Mouse (Mus musculus) heart, postnatal 0 days (tissue): ENCODE measurements around the gene Nutm1. TPM values are rescaled to one million over a fixed set of nuclear protein-coding genes. Genes with fewer than 3 reads are reported as not detected.

Experiments
- ATAC-seq: fragments of 200-750 bp; cut with Nextera tagmentation; 2 replicates; pipeline ENCODE4 v1.8.0; 2017; ENCODE audit warnings: low read depth, moderate number of reproducible peaks, moderate library complexity; ENCODE audit not compliant: insufficient read depth
- DNase-seq: peaks from one replicate; pipeline ENCODE4 v3.0.0-alpha.2; 2016; ENCODE audit warnings: low spot score
- H3K27ac ChIP-seq: fragments of 300-500 bp; sonication (generic); 2 replicates; pipeline ENCODE4 v1.5.1; 2014; ENCODE audit warnings: low read depth, mild to moderate bottlenecking
- H3K27me3 ChIP-seq: fragments of 300-500 bp; sonication (generic); 2 replicates; pipeline ENCODE4 v1.6.1; 2014; ENCODE audit warnings: low read length, mixed read lengths; ENCODE audit not compliant: control insufficient read depth, insufficient read depth
- H3K36me3 ChIP-seq: fragments of 300-500 bp; sonication (generic); replicated peaks from 2 replicates; pipeline ENCODE4 v1.6.1; 2014; ENCODE audit warnings: low read length, mixed read lengths; ENCODE audit not compliant: control insufficient read depth, insufficient read depth
- H3K4me1 ChIP-seq: fragments of 300-500 bp; sonication (generic); 2 replicates; pipeline ENCODE4 v1.6.1; 2014; ENCODE audit warnings: antibody characterized with exemption; ENCODE audit not compliant: control insufficient read depth, insufficient read depth
- H3K4me2 ChIP-seq: fragments of 300-500 bp; sonication (generic); 2 replicates; pipeline ENCODE4 v1.6.1; 2014; ENCODE audit warnings: low read depth, mild to moderate bottlenecking, low read length, moderate library complexity
- H3K4me3 ChIP-seq: fragments of 300-500 bp; sonication (generic); 2 replicates; pipeline ENCODE4 v1.5.1; 2014; ENCODE audit warnings: low read depth, low read length
- H3K9ac ChIP-seq: fragments of 300-500 bp; sonication (generic); replicated peaks from 2 replicates; pipeline ENCODE4 v1.6.1; 2014; ENCODE audit warnings: low read depth, low read length, mixed read lengths
- H3K9me3 ChIP-seq: fragments of 300-500 bp; sonication (generic); replicated peaks from 2 replicates; pipeline ENCODE4 v1.6.1; 2016; ENCODE audit warnings: low read length; ENCODE audit not compliant: control insufficient read depth
- CTCF ChIP-seq: IDR thresholded peaks from 2 replicates; pipeline ENCODE4 v1.5.1; 2016; ENCODE audit warnings: antibody characterized with exemption, control low read depth, low read depth
- EP300 ChIP-seq: IDR thresholded peaks from 2 replicates; pipeline ENCODE4 v1.6.1; 2016; ENCODE audit warnings: antibody characterized with exemption, low read depth
- WGBS: fragments of 180-500 bp; shearing (Covaris S2); extraction: QIAGEN DNeasy Blood & Tissue Kit; methylation state at CpG from one replicate; pipeline ENCODE4 v1.1.7; 2014; 5-methylcytosine and 5-hydroxymethylcytosine counted together
- polyA plus RNA-seq: library from polyadenylated mRNA; unstranded; fragments of >200 nt; fragmentation: Nextera tagmentation; extraction: Ambion mirVana; gene quantifications from 2 replicates; pipeline ENCODE4 v1.2.1, GENCODE M21; 2015
- total RNA-seq: library from RNA; depleted of rRNA; stranded (reverse); fragments of >200 nt; gene quantifications from 2 replicates; pipeline ENCODE4 v1.2.3, GENCODE M21; 2014; ENCODE audit warnings: low replicate concordance; rRNA removed

The Nutm1 gene
- total and polyA plus RNA-seq, 2 experiments from 2014 or later: not detected

DNA sequence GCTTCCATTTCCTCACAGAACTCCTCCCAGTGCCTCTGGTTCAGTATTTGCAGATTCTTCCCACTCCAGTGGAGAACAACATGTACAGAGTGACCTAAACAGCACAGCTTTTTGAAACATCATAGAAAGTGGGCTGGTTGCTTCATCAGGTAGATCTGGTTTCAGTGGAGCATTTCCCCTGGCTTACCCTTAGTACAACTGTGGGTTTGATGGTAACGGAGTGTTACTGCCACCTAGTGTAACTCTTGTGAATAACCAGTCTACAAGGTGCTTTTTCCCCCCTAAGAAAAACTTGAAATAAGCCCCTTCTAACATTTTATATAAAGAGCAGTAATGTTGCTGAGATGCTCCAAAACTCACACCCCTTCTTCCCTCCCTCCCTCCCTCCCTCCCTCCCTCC, 43.1 kb downstream of the Nutm1 start:
- no peak for TF ChIP-seq EP300
- peak; percentile 62 for TF ChIP-seq CTCF
- Histone ChIP-seq H3K27ac (no peak overlapping the region), H3K4me1 (no peaks in the 10 kb centered on the region), H3K4me3 (no peak overlapping the region), H3K4me2 (no peak overlapping the region), H3K27me3 (no peaks in the 10 kb centered on the region), H3K9ac (no peak overlapping the region), H3K36me3 (no peaks in the 10 kb centered on the region), H3K9me3 (no peaks in the 10 kb centered on the region)
- WGBS: 11% methylated on average over 1 of the region's 1 CpGs
- ATAC-seq: no peak
- peak; percentile 30 for DNase-seq

DNA sequence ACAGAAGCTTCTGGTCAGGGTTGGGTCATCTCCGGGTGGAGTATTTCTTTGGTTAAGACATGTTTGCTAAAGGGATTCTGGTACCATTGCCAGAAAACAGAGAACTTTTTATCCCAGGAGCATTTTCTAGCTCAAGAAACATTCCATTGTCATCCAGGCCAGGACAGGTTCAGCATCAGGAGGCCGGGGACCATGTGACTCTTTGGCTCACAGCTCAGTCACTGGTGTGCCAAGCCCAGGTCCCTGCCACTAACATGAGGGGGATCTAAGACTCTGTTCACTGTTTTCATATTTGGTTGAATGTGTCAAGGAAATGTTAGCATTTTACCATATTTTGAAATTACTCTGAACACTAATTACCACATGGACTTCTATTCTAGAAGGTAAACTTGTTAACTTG, 48.4 kb downstream of the Nutm1 start:
- ATAC-seq (no peak), DNase-seq (no peak)
- Histone ChIP-seq H3K27ac (no peak overlapping the region), H3K9ac (no peak overlapping the region), H3K4me1 (no peaks in the 10 kb centered on the region), H3K4me3 (no peak overlapping the region), H3K36me3 (no peaks in the 10 kb centered on the region), H3K4me2 (no peak overlapping the region), H3K9me3 (no peaks in the 10 kb centered on the region), H3K27me3 (no peaks in the 10 kb centered on the region)
- WGBS: 74% methylated on average over 2 of the region's 2 CpGs
- TF ChIP-seq CTCF (no peak), EP300 (no peak)

DNA sequence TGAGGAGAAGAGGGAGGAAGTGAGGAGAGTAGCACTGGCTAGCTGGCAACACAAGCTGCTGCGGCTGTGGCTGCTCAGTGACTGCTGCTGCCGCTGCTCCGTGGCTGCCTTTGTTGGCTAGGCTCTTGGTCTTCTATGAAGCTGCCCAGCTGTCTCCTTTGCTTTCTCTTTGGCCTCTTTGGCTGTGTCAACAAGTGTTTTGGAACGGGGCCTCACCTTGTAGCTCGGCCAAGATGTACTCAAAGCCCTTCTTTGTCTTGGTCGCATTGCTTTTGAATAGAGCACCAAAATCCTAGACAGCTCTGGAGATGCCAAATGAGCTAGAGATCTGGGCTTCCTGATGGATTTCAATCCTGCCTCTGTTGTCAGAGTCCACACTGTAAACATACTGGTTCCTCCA, 48.9 kb downstream of the Nutm1 start:
- no peaks in the 10 kb centered on the region for H3K36me3 ChIP-seq
- no peak overlapping the region for H3K4me3 ChIP-seq
- H3K27me3 ChIP-seq: no peaks in the 10 kb centered on the region
- ATAC-seq: peak; percentile 70
- no peak overlapping the region for H3K9ac ChIP-seq
- no peaks in the 10 kb centered on the region for H3K9me3 ChIP-seq
- H3K4me2 ChIP-seq: no peak overlapping the region
- WGBS: 66% methylated on average over 6 of the region's 6 CpGs
- H3K4me1 ChIP-seq: no peaks in the 10 kb centered on the region
- TF ChIP-seq EP300: no peak
- no peak for TF ChIP-seq CTCF
- no peak overlapping the region for H3K27ac ChIP-seq
- DNase-seq: peak; percentile 45

DNA sequence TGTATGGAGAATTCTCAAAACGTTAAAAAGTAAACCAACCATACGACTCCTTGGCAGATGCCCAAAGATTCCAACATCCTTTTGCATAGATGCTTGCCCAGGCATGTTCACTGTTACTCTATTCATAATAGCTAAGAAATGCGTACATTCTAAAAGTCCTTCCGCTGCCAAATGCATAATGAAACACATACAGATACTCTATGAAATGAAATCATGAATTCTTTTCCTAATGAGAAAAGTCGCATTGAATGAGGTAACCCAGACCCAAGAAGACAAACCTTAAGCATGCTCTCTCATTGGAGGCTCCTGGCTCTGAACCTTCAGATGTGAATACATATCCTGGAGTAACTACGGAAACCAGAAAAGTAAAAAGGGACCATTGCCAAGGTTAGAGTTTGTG, 56.0 kb downstream of the Nutm1 start:
- Histone ChIP-seq H3K27me3 (no peaks in the 10 kb centered on the region), H3K4me3 (no peak overlapping the region), H3K27ac (no peak overlapping the region), H3K9me3 (no peaks in the 10 kb centered on the region), H3K4me2 (no peak overlapping the region), H3K4me1 (no peaks in the 10 kb centered on the region), H3K36me3 (no peaks in the 10 kb centered on the region), H3K9ac (no peak overlapping the region)
- ATAC-seq: no peak
- TF ChIP-seq CTCF (no peak), EP300 (no peak)
- no peak for DNase-seq
- 61% methylated on average over 6 of the region's 6 CpGs for WGBS

Other genes with a start within 250 kb of the Nutm1 start
- not detected in 2 replicates for gene Olfr1310, start 246.6 kb downstream of the Nutm1 start, total RNA-seq
- gene Olfr1310, start 246.6 kb downstream of the Nutm1 start, polyA plus RNA-seq: not detected in 2 replicates
- not detected in 2 replicates for gene Olfr1311, start 234.9 kb downstream of the Nutm1 start, total RNA-seq
- not detected in 2 replicates for gene Olfr1311, start 234.9 kb downstream of the Nutm1 start, polyA plus RNA-seq
- gene Olfr1312, start 209.1 kb downstream of the Nutm1 start, total RNA-seq: not detected in 2 replicates
- gene Olfr1312, start 209.1 kb downstream of the Nutm1 start, polyA plus RNA-seq: not detected in 2 replicates
- not detected in 2 replicates for gene Olfr1313, start 181.4 kb downstream of the Nutm1 start, total RNA-seq
- not detected in 2 replicates for gene Olfr1313, start 181.4 kb downstream of the Nutm1 start, polyA plus RNA-seq
- not detected in 2 replicates for gene Olfr1314, start 162.5 kb downstream of the Nutm1 start, total RNA-seq
- gene Olfr1314, start 162.5 kb downstream of the Nutm1 start, polyA plus RNA-seq: not detected in 2 replicates
- gene Olfr1315-ps1, start 143.9 kb downstream of the Nutm1 start, total RNA-seq: not detected in 2 replicates
- not detected in 2 replicates for gene Olfr1315-ps1, start 143.9 kb downstream of the Nutm1 start, polyA plus RNA-seq
- not detected in 2 replicates for gene Olfr1316, start 124.3 kb downstream of the Nutm1 start, total RNA-seq
- not detected in 2 replicates for gene Olfr1316, start 124.3 kb downstream of the Nutm1 start, polyA plus RNA-seq
- gene Olfr1317, start 119.0 kb downstream of the Nutm1 start, total RNA-seq: not detected in 2 replicates
- not detected in 2 replicates for gene Olfr1317, start 119.0 kb downstream of the Nutm1 start, polyA plus RNA-seq
- not detected in 2 replicates for gene Olfr1318, start 105.1 kb downstream of the Nutm1 start, total RNA-seq
- not detected in 2 replicates for gene Olfr1318, start 105.1 kb downstream of the Nutm1 start, polyA plus RNA-seq
- gene Lpcat4, start 19.8 kb downstream of the Nutm1 start, total RNA-seq: 5.0 and 10.0 TPM in 2 replicates
- 3.1 and 3.6 TPM in 2 replicates for gene Lpcat4, start 19.8 kb downstream of the Nutm1 start, polyA plus RNA-seq
- 95.5 and 125 TPM in 2 replicates for gene Nop10, start 2.6 kb upstream of the Nutm1 start, total RNA-seq
- 148 and 154 TPM in 2 replicates for gene Nop10, start 2.6 kb upstream of the Nutm1 start, polyA plus RNA-seq
- gene Slc12a6, start 6.5 kb upstream of the Nutm1 start, total RNA-seq: 42.8 and 48.1 TPM in 2 replicates
- 6.5 and 7.2 TPM in 2 replicates for gene Slc12a6, start 6.5 kb upstream of the Nutm1 start, polyA plus RNA-seq
- not detected in 2 replicates for gene Gm21985, start 7.0 kb upstream of the Nutm1 start, total RNA-seq
- not detected in 2 replicates for gene Gm21985, start 7.0 kb upstream of the Nutm1 start, polyA plus RNA-seq
- 58.5 and 70.1 TPM in 2 replicates for gene Emc4, start 108.7 kb upstream of the Nutm1 start, total RNA-seq
- 104 and 110 TPM in 2 replicates for gene Emc4, start 108.7 kb upstream of the Nutm1 start, polyA plus RNA-seq
- gene Katnbl1, start 119.9 kb upstream of the Nutm1 start, total RNA-seq: 3.5 and 8.0 TPM in 2 replicates
- gene Katnbl1, start 119.9 kb upstream of the Nutm1 start, polyA plus RNA-seq: 12.6 and 13.3 TPM in 2 replicates
- gene Emc7, start 195.7 kb upstream of the Nutm1 start, total RNA-seq: 6.8 and 7.0 TPM in 2 replicates
- gene Emc7, start 195.7 kb upstream of the Nutm1 start, polyA plus RNA-seq: 22.6 and 22.7 TPM in 2 replicates
- gene Chrm5, start 221.5 kb upstream of the Nutm1 start, total RNA-seq: not detected in 2 replicates
- gene Chrm5, start 221.5 kb upstream of the Nutm1 start, polyA plus RNA-seq: not detected in 2 replicates
- 5.2 and 26.5 TPM in 2 replicates for gene Aven, start 233.7 kb upstream of the Nutm1 start, total RNA-seq
- 2.6 and 4.7 TPM in 2 replicates for gene Aven, start 233.7 kb upstream of the Nutm1 start, polyA plus RNA-seq